Mouse (Mus musculus): Measurements from ENCODE around the gene Pcp4l1. TPM values are rescaled to one million over a fixed set of nuclear protein-coding genes. Genes with fewer than 3 reads are reported as not detected.

The Pcp4l1 gene
- polyA plus RNA-seq (2015; fragmentation: Nextera tagmentation; extraction: Ambion mirVana) = 86.8 and 98.4 TPM in 2 replicates

DNA sequence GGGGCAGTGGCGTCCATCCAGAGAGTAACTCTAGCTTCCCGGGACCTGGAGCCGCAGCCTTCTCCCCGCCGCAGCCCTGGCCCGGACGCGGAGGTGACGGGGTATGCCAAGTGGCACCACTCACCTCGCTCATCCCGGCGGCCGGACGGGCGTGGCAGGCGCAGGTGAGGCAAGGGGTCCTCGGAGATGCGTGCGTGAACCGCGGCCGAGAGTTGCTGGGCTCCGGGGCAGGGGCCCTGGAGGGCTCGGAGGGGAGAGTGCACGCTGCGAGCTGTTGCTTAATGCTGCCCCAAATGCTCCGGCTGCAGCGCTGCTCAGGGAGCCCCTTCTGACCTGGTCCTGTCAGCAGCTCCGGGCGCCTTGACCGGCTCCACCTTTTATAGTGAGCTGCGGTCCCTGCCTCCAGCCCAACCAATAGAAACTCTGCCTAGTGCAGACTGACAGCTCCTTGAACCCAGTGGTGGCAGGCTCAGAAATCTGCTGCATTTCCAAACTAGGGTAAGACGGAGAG is at the start of gene Pcp4l1:
Pcp4l1 (minus strand) TSS at position 382 of the 511 bp plus-strand sequence.

DNA sequence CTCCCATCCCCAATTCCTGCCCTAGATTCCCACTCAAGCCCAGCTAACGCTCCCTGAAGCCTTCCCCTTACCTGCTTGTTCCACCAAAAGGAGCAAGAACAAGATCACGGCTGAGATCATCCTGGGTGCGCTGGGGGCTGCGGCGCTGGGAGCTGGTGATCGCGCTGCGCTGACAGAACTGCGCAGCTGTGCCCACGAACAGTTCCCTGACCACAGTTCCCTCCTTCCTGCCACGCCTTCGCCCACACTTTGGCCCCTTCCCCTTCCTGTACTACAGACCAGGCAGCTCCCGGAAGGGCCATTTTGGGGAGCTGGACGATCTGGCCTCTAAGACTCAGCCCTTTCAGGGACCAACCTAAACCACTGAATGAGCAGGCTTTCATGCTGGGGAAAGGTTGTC is 38.1 kb upstream of the Pcp4l1 start, which contains the start of gene Fcer1g:
Fcer1g (minus strand) TSS at position 240 of the 400 bp plus-strand sequence.

DNA sequence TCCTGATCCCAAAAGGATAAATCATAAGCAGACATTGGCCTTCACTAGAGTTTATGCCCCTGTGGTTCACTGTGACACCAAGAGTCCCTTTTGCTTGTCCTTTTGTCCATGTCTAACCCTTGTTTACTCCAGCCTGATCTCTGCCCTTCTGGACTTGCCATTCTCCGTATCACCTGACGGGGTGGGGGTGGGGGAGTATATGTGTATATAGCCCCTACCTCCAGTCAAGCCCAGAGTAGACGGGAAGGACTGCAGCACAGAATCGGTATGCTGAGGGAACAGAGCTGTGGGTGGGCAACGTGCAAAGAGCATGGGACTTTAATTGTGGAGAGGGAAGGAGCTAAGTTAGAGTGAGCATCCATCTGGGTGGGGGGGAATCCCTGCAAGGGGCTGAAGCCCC is 28.8 kb upstream of the Pcp4l1 start, which contains the start of gene Apoa2:
Apoa2 (plus strand) TSS at position 198 of the 400 bp plus-strand sequence.

DNA sequence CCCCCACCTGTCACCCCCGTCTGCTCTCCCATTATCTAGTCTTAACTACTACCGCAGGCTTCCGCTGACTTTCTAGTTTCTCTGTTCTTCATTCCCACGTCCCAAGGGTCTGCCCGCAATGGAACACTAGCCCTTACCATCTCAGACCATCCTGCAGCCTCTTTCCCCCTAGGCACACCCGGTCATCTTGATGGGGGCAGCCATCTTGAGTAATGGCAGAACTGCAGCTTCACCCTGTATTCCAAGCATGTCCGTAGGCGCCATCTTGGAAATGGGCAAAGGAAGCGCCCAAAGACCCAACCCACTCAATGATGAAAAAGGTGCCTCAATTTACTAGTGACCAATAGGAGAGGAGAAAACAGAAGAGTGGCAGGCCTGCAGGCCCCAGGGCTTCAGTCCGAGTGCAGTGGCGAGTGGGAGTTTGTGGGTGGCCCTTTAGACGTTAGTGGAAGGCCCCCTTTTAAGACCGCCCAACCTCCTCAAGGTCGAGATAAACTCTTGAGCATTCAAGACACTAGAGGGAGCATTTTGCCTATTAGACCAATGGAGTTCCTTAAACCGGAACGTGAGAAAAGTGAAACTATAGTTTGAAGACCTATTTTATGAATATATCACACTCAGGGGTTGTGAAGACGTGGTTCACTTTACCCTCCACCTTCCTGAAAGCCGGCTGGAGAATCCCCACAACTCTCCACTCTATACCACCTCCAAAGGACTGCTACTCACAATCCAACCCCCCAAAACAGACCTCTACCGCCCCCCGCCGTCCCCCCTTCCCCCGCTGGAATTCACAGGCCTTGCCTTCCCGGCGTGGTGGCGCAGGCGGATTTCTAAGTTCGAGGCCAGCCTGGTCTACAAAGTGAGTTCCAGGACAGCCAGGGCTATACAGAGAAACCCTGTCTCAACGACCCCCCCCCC is 26.4 kb upstream of the Pcp4l1 start, which contains the start of gene Tomm40l:
Tomm40l (minus strand) TSS at position 277 of the 918 bp plus-strand sequence.

DNA sequence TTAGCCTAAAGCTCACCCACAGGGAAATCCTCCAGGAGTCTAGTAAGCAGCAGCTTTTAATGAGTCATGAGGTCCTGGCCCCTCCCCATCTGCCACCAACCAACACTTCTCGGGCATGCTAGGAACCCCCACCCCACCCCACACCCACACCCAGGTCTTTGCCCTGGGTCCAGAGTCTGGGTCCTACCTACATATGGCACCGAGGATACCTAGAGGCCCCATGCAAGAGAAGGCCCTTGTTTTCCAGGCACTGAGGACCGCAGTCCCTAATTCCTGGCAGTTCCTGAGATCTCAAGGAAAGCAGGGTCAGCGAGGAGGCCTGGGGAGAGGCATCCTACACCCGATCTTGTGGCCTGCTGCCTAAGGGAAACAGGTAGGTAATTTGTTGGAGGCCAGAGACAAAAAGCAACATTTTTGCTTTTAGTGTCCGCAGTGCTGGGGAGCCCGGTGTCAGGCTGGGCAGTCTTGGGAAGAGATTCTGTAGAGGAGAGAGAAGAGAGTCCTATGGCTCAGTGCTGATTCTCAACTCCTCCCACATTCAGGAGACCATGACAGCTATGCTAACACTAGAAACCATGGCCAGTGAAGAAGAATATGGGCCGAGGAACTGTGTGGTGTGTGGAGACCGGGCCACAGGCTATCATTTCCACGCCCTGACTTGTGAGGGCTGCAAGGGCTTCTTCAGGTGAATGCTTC is 17.9 kb upstream of the Pcp4l1 start, which contains the start of gene Nr1i3:
Nr1i3 (plus strand) TSS at position 170 of the 696 bp plus-strand sequence.

DNA sequence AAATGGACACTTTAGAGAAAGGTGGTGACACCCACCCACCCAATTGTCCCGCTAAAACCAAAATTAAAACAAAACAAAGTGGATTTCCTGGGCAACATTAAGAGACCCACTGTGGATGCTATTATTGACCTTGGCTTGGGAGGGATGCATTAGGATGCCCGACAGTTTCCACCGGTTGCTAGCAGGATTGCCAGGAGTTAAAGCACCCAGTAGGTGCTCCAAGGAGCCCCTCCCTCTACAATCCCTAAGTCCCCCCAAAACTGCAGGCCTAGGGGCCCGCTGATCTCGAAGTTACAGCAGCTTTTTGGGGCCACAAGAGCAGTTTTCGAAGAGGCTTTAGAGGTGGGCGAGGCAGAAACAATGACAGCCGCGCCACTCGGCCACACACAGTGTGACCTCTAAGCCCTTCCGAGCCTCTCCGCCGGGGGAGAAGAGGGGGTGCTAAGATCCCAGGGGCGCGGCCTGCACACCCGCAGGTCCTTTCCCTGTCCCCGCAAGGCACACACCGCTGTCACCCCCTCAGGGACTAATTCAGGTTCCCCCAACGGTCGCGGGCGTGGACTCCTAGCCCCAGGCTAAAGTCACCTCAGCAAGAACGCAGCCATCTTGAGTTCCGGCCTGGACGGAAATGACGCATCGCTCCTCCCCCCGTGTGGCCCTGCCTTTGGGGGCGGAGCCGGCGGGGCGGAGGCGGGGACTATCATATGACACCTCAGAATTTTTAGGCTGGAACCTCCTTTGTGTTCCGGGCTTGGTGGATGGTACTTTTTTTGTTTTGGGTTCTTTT is 45.9 kb downstream of the Pcp4l1 start, which contains the start of the genes Sdhc and Mpz:
Sdhc (minus strand) TSS at position 630 of the 787 bp plus-strand sequence.
Mpz (plus strand) TSS at position 738 of the 787 bp plus-strand sequence.

Other genes with a start within 250 kb of the Pcp4l1 start
- gene Fcgr2b, start 219.7 kb downstream of the Pcp4l1 start, polyA plus RNA-seq (2015; fragmentation: Nextera tagmentation; extraction: Ambion mirVana) = 4.1 and 4.5 TPM in 2 replicates
- 0.28 and 0.66 TPM in 2 replicates for gene Fcgr4, start 177.3 kb downstream of the Pcp4l1 start, polyA plus RNA-seq (2015; fragmentation: Nextera tagmentation; extraction: Ambion mirVana)
- 20.3 and 21.7 TPM in 2 replicates for gene Fcgr3, start 131.3 kb downstream of the Pcp4l1 start, polyA plus RNA-seq (2015; fragmentation: Nextera tagmentation; extraction: Ambion mirVana)
- gene Cfap126, start 82.3 kb downstream of the Pcp4l1 start, polyA plus RNA-seq (2015; fragmentation: Nextera tagmentation; extraction: Ambion mirVana) = 6.6 and 6.9 TPM in 2 replicates
- 300 and 349 TPM in 2 replicates for gene Sdhc, start 45.7 kb downstream of the Pcp4l1 start, polyA plus RNA-seq (2015; fragmentation: Nextera tagmentation; extraction: Ambion mirVana)
- gene Mpz, start 45.6 kb downstream of the Pcp4l1 start, polyA plus RNA-seq (2015; fragmentation: Nextera tagmentation; extraction: Ambion mirVana) = 97.3 and 99.7 TPM in 2 replicates
- 0.27 and 0.43 TPM in 2 replicates for gene Nr1i3, start 17.7 kb upstream of the Pcp4l1 start, polyA plus RNA-seq (2015; fragmentation: Nextera tagmentation; extraction: Ambion mirVana)
- gene Tomm40l, start 26.2 kb upstream of the Pcp4l1 start, polyA plus RNA-seq (2015; fragmentation: Nextera tagmentation; extraction: Ambion mirVana) = 43.0 and 46.0 TPM in 2 replicates
- 9.6 and 16.3 TPM in 2 replicates for gene Apoa2, start 28.8 kb upstream of the Pcp4l1 start, polyA plus RNA-seq (2015; fragmentation: Nextera tagmentation; extraction: Ambion mirVana)
- gene Fcer1g, start 38.1 kb upstream of the Pcp4l1 start, polyA plus RNA-seq (2015; fragmentation: Nextera tagmentation; extraction: Ambion mirVana) = 44.9 and 51.8 TPM in 2 replicates
- 3.0 and 4.5 TPM in 2 replicates for gene Adamts4, start 54.2 kb upstream of the Pcp4l1 start, polyA plus RNA-seq (2015; fragmentation: Nextera tagmentation; extraction: Ambion mirVana)
- 292 and 295 TPM in 2 replicates for gene Ndufs2, start 55.1 kb upstream of the Pcp4l1 start, polyA plus RNA-seq (2015; fragmentation: Nextera tagmentation; extraction: Ambion mirVana)
- 73.7 and 82.5 TPM in 2 replicates for gene B4galt3, start 74.1 kb upstream of the Pcp4l1 start, polyA plus RNA-seq (2015; fragmentation: Nextera tagmentation; extraction: Ambion mirVana)
- gene Ppox, start 84.9 kb upstream of the Pcp4l1 start, polyA plus RNA-seq (2015; fragmentation: Nextera tagmentation; extraction: Ambion mirVana) = 27.3 and 34.9 TPM in 2 replicates
- gene Usp21, start 91.7 kb upstream of the Pcp4l1 start, polyA plus RNA-seq (2015; fragmentation: Nextera tagmentation; extraction: Ambion mirVana) = 66.3 and 73.0 TPM in 2 replicates
- 136 and 151 TPM in 2 replicates for gene Ufc1, start 98.8 kb upstream of the Pcp4l1 start, polyA plus RNA-seq (2015; fragmentation: Nextera tagmentation; extraction: Ambion mirVana)
- gene Dedd, start 132.9 kb upstream of the Pcp4l1 start, polyA plus RNA-seq (2015; fragmentation: Nextera tagmentation; extraction: Ambion mirVana) = 36.3 and 36.4 TPM in 2 replicates
- gene Nit1, start 149.4 kb upstream of the Pcp4l1 start, polyA plus RNA-seq (2015; fragmentation: Nextera tagmentation; extraction: Ambion mirVana) = 43.7 and 47.7 TPM in 2 replicates
- 137 and 153 TPM in 2 replicates for gene Pfdn2, start 149.4 kb upstream of the Pcp4l1 start, polyA plus RNA-seq (2015; fragmentation: Nextera tagmentation; extraction: Ambion mirVana)
- gene Klhdc9, start 164.5 kb upstream of the Pcp4l1 start, polyA plus RNA-seq (2015; fragmentation: Nextera tagmentation; extraction: Ambion mirVana) = 6.6 and 7.4 TPM in 2 replicates
- 5.5 and 6.8 TPM in 2 replicates for gene Nectin4, start 173.8 kb upstream of the Pcp4l1 start, polyA plus RNA-seq (2015; fragmentation: Nextera tagmentation; extraction: Ambion mirVana)
- gene Arhgap30, start 192.7 kb upstream of the Pcp4l1 start, polyA plus RNA-seq (2015; fragmentation: Nextera tagmentation; extraction: Ambion mirVana) = 0.90 and 0.92 TPM in 2 replicates
- gene Usf1, start 215.0 kb upstream of the Pcp4l1 start, polyA plus RNA-seq (2015; fragmentation: Nextera tagmentation; extraction: Ambion mirVana) = 116 and 119 TPM in 2 replicates
- 2.3 and 2.7 TPM in 2 replicates for gene Tstd1, start 222.6 kb upstream of the Pcp4l1 start, polyA plus RNA-seq (2015; fragmentation: Nextera tagmentation; extraction: Ambion mirVana)
- gene F11r, start 241.3 kb upstream of the Pcp4l1 start, polyA plus RNA-seq (2015; fragmentation: Nextera tagmentation; extraction: Ambion mirVana) = 16.2 and 18.1 TPM in 2 replicates

Data from neural tube, postnatal 0 days (tissue).